Mouse (Mus musculus) adrenal gland (tissue): ENCODE measurements around the gene Lrrc8d.

Source experiments
- intact Hi-C: fragments of 180-260 bp; cut with DNase I; formaldehyde crosslinking; loops from one replicate; pipeline ENCODE4 v1.15.1; 2025

Lrrc8d gene

DNA sequence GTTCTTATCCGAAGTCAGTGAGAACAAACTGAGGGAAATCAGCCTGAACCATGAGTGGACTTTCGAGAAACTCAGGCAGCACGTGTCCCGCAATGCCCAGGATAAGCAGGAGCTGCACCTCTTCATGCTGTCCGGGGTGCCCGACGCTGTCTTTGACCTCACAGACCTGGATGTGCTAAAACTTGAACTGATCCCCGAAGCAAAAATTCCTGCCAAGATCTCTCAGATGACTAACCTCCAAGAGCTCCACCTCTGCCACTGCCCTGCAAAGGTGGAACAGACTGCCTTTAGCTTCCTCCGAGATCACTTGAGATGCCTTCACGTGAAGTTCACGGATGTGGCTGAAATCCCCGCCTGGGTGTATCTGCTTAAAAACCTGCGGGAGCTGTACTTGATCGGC, 113.3 kb downstream of the Lrrc8d start:
- intact Hi-C loops = no loop called here

DNA sequence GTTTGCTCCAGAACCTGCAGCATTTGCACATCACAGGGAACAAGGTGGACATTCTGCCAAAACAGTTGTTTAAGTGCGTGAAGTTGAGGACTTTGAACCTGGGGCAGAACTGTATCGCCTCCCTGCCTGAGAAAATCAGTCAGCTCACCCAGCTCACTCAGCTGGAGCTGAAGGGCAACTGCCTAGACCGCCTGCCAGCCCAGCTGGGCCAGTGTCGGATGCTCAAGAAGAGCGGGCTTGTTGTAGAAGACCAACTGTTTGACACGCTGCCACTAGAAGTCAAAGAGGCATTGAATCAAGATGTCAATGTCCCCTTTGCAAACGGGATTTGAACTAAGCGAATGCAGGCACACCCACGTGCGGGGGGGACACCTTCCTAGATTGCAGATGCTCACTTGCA, 114.2 kb downstream of the Lrrc8d start:
- intact Hi-C loops = no loop called here

DNA sequence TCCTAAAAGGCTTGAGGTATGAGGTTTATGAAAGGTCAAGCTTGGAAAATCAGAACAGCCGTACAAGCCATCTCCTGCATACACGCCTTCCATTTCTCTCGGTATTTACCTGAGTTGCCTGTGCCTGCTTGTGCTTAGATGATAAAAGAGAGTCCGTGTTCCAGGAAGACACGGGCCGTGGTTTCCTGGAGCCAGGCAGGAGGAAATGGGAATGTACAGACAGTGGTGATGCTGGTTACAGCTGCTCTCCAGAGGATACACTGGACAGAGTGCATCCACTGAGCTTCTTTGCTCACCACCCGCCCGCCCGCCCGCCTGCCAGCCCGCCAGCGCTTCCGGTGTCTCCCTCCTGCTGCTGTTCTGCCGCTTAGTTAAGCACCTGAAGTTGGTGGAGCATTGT, 116.3 kb downstream of the Lrrc8d start:
- intact Hi-C loops = no loop called here

DNA sequence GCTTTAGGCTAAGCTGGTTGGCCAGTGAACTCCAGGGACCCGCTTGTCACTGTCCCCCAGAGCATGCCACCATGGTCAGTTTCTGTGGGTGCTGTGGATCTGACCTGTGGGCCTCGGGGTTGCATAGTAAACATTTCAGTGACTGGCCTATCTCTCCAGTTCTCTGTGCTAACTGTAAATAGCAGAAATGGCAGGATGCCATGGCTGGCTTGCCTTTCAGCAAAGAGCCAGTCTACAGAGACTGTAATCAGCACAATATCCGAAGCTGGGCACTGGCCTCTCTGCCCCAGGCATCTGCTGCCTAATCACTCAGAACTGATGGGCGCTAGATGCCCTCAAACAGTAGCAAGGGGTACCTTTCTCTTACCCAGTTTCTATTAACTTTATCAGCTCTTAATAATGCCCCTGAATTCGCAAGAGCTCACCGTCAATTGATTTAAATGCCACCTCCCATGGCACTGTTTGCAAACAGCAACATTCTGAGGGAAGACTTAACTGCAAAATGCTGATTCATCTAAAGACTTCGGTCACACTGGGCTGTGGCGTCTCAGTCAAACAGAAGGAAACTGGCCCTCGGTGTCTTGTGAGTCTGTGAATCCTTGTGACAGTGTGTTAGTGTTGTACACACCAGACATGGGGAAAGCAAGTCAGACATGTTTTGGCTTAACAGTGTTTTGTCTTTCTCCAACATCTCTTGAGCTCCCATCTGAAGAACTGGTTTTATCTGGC, 117.6 kb downstream of the Lrrc8d start:
- intact Hi-C loops = no loop called here

DNA sequence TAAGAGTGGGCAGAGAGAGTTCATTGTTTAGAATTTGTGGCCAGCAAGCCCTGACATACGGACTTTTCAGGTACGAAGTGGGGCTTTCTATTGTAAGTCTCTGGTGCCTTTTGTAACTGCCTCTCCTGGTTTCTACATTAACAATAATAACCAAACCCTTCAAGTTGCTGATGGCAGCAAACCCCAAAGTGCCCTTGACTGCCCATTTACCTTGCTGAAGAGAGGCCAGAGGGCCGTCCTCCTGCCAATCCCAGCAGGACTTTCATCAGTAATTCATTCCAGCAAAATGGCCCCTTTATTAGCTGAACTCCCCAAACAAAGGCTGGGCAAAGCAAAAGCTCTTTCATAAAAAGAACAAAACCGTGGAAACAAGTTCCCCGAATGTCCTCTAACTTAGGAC, 118.6 kb downstream of the Lrrc8d start:
- intact Hi-C loops = no loop called here

DNA sequence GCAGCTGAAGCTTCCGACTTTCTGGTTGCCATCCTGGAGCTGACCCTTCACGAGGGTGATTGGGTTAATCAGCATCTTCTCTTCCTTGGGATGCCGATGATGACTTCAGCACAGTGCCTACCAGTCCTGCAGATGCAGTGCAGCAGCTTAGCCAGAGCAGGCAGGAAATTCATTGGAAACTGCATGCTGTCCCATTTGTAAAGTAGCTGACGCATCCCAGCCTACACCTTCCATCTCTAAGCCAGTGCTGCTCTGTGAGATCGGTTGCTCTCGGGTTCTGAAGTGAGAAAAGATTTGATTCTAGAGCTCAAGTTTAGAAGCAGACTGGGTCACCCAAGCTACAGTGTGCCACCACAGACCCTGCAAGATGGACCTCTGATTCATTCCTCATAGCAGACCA, 121.6 kb downstream of the Lrrc8d start:
- intact Hi-C loops = no loop called here

DNA sequence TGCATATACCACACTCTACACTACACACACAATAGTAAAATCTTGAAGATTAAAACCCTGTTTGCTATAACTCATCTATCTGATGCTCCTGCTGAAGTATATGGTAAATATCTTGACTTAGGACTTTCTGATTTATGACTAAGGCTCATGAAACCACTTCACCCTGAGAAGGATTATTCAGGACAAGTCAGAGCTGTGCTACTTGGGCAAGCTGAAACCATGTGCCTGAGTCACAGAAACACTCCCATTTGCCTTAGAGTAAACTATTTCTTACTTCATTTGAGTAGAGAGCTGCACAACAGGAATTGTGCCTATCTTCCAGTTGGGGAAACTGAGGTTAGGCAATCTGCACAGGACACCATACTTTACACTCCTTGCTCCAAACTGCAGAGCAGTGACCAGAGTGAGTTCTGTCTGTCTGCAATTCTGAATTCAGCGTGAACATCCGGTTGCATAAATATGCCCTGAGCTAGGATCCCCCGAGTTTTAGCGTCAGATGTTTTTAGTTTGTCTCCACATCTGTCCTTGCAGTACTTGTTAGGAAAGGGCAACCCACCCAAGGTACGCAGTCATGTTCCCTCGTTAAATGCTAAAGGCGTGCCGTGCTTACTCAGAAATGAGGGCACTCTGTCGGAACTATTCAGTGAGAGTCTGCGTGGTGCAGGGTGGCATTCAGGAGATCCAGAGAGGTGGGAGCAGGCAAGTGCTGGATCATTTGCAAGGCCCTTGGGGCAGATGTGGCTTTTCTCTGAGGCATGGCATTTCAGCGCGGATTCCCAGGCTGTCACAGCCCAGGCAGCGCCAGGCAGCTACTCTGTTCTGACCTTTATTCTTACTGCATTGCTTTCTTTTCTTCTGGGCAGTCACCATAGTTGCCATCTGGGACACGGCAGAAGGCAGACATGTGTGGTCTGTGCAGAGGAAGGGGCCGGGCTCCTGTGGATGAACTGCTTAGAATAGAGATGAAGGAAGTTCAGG, 123.0 kb downstream of the Lrrc8d start:
- intact Hi-C loops = no loop called here

DNA sequence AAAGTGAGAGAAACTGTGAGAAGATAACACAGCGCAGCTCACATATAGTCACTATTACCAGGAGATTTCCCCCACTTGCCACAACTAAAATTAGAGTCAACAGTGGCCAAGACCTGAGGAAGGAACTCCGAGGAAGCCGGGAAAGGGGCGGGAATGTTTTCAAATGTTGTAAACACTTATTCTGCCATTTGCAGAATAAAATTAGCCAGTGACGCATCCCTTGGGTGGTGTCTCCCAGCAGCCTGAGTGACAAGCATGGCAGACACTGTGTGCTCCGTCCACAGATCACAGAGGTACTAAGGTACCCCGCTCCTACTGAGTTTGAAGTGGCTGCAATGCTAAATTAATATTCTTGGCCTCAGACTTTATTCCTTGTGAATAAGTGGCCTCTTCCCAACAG, 124.5 kb downstream of the Lrrc8d start:
- intact Hi-C loops = no loop called here

DNA sequence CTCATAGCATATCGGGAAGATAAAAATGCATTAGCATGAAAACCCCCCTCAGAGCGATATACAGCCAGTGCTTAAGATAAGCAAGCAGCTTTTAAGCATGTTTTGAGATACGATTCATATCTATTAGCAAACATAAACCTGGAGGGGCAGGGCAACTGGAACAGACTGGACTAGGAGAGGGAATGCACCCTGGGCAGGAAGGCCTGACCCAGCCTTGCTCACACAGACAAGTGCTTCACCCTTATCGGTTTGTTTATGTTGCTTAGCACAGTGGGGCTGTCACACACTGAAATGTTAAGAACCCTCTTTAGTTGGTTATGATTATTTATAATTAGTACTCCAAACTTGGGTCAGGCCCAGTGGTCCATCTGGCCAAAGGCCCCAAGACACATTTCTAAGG, 125.1 kb downstream of the Lrrc8d start:
- intact Hi-C loops = no loop called here

DNA sequence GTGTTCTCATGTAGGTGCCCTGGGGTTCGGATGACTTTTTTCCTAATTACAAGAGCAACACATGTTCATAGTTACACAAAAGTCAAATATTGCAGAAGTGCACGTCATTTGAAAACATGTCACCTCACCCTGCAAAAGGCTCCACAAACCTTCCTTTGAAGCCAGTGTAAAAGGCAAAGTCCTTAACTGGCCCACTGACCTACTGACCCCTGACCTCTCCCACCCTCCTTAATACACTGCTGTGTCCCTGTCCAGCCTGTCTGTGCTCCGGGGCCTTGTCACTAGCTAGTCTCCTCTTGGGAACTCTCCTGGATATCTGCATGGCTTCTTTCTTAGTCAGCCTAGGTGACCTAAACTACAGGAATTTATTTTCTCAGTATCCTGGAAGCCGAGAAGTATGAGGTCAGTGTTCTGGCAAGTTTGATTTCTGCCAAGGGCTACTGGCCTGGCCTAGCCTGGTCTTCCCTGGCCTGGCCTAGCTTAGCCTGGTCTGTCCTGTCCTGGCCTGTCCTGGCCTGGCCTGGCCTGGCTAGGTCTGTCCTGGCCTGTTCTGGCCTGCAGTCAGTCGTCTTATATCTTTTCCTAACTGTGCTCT, 127.2 kb downstream of the Lrrc8d start:
- intact Hi-C loops = no loop called here

DNA sequence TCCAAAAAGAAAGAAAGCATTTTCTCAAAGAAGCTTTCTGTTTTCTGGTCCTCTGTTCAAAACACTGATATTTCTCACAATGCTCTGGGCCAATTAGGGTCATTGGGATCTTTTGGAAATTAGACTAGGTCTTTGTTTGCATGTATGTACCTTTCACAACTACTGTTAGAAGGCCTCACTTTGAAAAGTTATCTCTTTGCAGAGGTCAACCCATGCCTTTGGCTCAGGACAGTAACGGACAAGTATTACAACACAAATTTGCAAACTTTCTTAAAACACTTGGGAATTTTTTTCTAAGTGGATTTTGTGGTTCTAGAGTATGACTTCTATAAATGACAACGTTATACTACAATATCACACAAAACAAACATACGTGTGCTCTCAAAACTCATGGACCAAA, 128.3 kb downstream of the Lrrc8d start:
- intact Hi-C loops = no loop called here

DNA sequence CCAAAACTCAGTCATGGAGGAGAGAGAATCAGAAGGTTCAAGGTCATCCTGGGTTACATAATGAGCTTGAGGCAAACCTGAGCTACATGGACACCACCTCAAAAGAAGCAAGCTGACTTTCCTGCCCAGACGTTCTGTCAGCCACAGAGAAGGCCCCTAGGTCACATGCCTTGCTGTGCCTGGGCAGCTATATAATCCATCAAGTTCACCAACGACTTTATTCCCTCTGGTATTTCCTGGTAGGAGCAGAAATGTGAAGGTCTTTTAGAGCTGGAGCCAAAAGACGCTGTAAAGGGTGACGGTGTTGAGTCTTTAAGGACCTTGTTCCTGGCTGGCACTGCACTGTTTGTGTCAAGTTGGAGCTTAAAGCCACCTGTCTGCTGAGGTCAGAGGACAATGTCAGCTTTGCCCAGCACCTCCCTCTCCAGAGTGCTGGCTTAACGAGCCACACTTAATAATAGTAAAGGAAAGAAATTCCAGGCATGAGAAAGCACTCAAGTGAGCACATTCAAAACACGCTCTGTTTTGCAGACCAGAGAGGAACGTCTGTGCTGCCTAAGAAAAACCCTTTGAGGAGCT, 129.3 kb downstream of the Lrrc8d start:
- intact Hi-C loops = no loop called here

DNA sequence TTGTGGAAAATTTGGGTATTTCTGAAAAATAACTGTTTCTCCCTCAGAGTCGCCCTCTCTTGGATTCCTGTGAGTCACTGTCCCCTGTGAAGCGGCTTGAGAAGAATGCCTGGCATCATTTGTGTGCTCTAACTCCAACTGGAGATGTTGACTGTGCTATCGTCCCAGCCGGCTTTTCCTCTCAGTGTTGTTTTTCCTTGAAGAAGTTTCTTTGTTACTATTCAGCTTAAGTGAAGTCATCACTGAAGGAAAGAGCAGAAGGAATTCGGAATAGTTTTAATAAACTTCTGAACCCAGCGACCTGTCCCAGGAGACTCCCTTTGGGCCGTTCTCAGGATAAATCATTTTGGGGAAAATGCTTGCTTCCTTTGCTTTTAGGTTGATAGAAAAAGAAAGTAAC, 132.4 kb downstream of the Lrrc8d start:
- intact Hi-C loops = no loop called here

DNA sequence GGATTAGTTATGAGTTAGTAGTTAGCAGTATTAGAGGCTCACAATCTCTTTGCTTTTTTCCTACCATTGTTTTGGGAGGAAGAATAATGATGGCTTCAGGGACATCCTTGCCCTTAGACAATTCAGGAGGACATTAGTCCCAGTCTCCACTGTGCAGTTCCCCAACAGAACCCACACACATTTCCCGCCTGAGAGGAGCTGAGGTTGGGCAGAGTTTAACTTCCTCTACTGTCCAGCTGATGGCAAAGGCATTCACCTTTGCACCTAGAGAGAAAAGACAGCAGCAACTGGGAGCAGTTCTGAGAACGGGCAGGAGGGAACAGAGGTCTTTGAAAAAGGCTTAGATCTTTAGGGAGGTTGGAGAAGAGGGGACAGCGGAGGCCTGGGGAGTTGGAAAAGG, 134.2 kb downstream of the Lrrc8d start:
- intact Hi-C loops = no loop called here

DNA sequence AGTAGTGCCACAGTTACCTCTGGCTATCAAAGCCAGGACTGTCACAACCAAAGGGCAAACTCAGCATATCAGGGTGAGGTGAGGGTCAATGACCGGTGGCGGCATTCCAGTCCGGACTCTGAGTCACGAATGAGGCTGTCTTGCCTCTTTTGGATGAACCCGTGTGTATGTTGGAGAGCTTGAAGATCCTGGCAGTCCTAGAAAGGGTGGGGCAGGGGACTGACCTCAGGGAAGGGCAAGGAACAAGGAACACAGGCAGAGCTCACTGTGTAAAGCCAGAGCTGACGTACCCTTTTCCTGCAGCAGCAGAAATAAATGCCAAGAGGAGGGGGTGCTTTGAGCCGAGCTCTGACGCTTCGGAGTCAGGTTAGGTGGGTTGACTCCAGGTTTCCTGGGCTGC, 136.2 kb downstream of the Lrrc8d start:
- intact Hi-C loops = no loop called here

DNA sequence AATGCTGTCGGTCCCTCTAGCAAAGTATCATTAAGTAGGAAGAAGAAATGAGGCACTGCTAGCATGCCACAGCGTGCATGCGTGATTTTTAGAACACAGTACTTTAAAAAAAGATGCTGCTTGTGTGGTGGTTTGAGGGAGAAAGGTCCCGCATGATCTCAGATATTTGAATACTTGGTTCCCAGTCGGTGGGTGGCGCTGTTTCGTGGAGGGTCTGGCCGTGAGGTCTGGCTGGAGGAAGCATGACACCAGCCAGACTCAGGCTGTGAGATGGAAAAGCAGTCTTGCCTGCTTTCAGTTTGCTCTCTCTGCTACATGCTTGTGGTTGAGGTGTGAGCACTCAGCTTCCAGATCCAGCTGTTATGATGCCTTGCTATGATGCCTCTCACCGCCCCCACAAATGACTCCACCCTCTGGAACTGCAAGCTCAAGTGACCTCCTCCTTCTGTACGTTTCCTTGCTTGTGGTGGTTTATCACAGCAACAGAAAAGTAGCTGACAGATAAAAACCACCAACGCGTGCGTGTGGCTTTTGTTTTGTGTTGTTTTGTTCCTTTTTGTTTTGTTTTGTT, 140.1 kb downstream of the Lrrc8d start:
- intact Hi-C loops = no loop called here

DNA sequence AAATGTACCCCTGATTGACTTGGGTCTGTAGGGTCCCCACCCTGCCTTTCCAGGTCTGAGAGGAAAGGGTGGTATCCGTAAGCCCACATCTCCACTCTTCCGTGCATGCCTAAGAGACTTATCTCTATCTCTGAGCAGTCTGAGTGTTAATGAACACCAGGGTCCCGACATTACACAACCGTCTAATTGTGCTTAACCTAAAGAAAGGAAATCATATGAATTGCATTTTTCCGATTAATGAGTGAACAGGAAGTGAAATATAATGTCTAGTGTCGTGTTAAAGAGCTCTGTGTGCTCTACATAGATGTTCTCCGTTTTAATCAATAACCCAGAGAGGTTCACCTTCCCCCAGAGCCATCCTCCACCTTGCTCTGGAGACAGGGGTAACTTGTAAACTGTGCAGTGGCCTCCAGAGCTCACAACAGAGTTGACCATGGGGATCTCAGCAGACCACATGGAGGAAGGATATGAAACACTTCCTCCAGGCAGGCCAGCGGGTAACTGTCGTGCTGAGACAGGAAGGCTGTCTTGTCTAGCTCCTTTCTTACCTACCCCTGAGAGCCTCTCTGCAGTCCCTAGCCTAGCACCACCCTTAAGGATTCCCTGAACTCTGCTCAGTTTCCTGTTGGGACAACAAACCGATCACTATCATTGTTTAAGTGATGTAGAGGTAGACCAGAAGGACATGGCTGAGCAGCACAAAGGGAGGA, 144.4 kb downstream of the Lrrc8d start:
- intact Hi-C loops = no loop called here

DNA sequence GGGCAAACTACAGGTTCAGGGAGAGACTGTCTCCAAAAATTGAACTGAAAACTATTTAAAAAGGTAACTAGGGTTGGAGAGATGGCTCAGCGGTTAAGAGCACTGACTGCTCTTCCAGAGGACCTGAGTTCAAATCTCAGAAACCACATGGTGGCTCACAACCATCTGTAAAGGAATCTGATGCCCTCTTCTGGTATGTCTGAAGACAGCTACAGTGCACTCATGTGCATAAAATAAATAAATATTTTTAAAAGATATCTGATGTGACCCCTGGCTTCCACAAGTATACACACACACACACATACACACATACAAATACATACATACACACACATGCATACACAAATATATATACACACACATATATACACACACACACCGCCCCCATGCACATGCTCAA, 145.3 kb downstream of the Lrrc8d start:
- intact Hi-C loops = no loop called here

DNA sequence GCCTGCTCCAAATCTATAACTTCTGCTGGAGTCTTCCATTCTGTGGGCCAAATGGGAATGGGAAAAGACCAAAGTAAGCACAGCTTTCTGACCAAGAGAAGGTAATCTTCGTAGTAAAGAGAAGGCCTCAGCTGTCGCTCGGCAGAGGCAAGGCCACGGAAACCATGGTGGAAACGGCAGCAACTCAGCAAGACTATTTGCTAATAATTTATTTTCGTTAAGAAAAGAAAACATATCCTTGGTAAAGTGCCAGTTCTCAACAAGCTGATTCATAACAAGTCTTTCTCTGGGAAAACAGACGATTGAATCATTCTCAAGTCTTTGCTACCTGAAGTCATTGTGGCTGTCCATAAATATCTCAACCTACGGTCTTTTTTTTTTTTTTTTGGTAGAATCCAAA, 148.0 kb downstream of the Lrrc8d start:
- intact Hi-C loops = no loop called here

DNA sequence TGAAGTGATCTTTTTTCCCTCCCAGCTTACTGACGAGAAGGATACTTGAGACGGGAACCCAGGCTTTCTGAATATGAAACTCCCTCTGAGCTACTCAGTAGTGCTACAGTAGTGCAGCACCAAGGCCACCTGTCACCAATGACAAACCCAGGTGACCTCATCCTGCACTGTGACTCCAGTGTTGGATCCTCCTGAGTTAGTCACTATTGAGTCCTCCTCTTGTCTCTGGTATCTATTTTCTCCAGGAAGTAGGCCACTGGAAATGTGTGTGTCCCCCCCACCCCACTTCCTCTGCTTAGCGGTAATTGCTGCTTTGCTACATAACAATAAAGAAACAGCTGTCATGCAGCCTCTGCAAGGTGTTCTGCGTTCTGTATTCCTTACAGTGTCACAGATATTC, 149.5 kb downstream of the Lrrc8d start:
- intact Hi-C loops = no loop called here

DNA sequence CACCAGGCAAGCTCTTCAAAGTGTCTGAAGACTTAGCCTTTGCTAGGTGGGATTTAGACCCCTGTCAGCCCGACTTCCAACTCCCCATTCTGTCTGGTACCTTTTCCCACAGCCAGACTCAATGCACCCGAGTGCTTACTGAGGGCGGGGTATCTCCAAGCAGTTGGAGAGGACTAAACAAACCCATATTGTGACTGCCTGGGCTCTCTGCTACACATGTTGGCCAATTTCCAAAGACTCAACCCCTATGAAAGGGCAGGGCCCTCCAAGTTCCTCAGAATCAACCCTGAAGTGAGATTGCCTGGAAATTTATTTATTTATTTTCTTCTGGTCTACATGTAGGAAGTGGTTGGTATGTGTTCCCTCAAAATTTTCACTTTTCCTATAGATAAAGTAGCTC, 149.9 kb downstream of the Lrrc8d start:
- intact Hi-C loops = no loop called here
